Mouse (Mus musculus) hindbrain, embryonic 13.5 days (tissue): ENCODE data around the gene Styk1. TPM values are rescaled to one million over a fixed set of nuclear protein-coding genes. Genes with fewer than 3 reads are reported as not detected.

Experiments
- ATAC-seq: fragments of 200-750 bp; cut with Nextera tagmentation; 2 replicates; pipeline ENCODE4 v1.8.0; 2017; ENCODE audit warnings: moderate TSS enrichment; ENCODE audit not compliant: low FRiP score
- H3K27ac ChIP-seq: fragments of 300-500 bp; sonication (generic); 2 replicates; pipeline ENCODE4 v1.5.1; 2015; ENCODE audit warnings: inconsistent platforms, mild to moderate bottlenecking, moderate library complexity
- H3K27me3 ChIP-seq: fragments of 300-500 bp; sonication (generic); 2 replicates; pipeline ENCODE4 v1.6.1; 2015; ENCODE audit warnings: mild to moderate bottlenecking, inconsistent platforms
- H3K36me3 ChIP-seq: fragments of 300-500 bp; sonication (generic); 2 replicates; pipeline ENCODE4 v1.6.1; 2015; ENCODE audit warnings: mild to moderate bottlenecking, inconsistent platforms
- H3K4me1 ChIP-seq: fragments of 300-500 bp; sonication (generic); replicated peaks from 2 replicates; pipeline ENCODE4 v1.6.1; 2015; ENCODE audit warnings: inconsistent platforms
- H3K4me2 ChIP-seq: fragments of 300-500 bp; sonication (generic); 2 replicates; pipeline ENCODE4 v1.6.1; 2015; ENCODE audit warnings: inconsistent platforms, mild to moderate bottlenecking, moderate library complexity
- H3K4me3 ChIP-seq: fragments of 300-500 bp; sonication (generic); 2 replicates; pipeline ENCODE4 v1.5.1; 2015; ENCODE audit warnings: mild to moderate bottlenecking, inconsistent platforms
- H3K9ac ChIP-seq: fragments of 300-500 bp; sonication (generic); 2 replicates; pipeline ENCODE4 v1.6.1; 2015; ENCODE audit warnings: mild to moderate bottlenecking, inconsistent platforms
- H3K9me3 ChIP-seq: fragments of 300-500 bp; sonication (generic); 2 replicates; pipeline ENCODE4 v1.6.1; 2016; ENCODE audit warnings: inconsistent platforms
- WGBS: fragments of 180-500 bp; shearing (Covaris S2); methylation state at CpG from one replicate; pipeline ENCODE4 v1.1.7; 2015; 5-methylcytosine and 5-hydroxymethylcytosine counted together
- polyA plus RNA-seq: library from polyadenylated mRNA; unstranded; fragments of >200 nt; fragmentation: Nextera tagmentation; extraction: Ambion mirVana; gene quantifications from 2 replicates; pipeline ENCODE4 v1.2.1, GENCODE M21; 2015

The Styk1 gene
- polyA plus RNA-seq, 1 experiment from 2014 or later = 2.7 TPM

DNA sequence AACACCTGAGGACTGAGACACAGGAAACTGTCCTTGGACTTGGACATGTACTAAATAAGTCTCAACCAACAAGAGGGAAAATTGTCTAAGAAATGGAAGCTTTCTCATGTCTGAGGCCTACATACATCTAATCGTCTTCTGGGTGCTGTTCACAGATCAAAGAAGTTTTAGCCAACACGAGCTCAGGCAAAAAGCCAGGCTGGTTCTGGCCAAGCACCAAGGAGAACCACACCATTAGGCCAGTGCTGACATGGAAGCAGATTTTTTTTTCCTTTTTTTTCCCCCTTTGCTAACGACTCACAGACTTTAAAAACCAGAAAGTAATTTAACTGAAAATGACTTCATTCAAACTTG lies 29.6 kb upstream of the Styk1 start:
- no peak overlapping the region for H3K4me2 ChIP-seq
- WGBS = 70% methylated on average over 3 of the region's 3 CpGs
- H3K9ac ChIP-seq = no peak overlapping the region
- no peak for ATAC-seq
- no peak overlapping the region for H3K27ac ChIP-seq
- no peaks in the 10 kb centered on the region for H3K9me3 ChIP-seq
- H3K27me3 ChIP-seq = no peaks in the 10 kb centered on the region
- peaks cover 29% of the 10 kb centered on the region for H3K4me1 ChIP-seq
- H3K36me3 ChIP-seq = peaks cover 22% of the 10 kb centered on the region
- no peak overlapping the region for H3K4me3 ChIP-seq

DNA sequence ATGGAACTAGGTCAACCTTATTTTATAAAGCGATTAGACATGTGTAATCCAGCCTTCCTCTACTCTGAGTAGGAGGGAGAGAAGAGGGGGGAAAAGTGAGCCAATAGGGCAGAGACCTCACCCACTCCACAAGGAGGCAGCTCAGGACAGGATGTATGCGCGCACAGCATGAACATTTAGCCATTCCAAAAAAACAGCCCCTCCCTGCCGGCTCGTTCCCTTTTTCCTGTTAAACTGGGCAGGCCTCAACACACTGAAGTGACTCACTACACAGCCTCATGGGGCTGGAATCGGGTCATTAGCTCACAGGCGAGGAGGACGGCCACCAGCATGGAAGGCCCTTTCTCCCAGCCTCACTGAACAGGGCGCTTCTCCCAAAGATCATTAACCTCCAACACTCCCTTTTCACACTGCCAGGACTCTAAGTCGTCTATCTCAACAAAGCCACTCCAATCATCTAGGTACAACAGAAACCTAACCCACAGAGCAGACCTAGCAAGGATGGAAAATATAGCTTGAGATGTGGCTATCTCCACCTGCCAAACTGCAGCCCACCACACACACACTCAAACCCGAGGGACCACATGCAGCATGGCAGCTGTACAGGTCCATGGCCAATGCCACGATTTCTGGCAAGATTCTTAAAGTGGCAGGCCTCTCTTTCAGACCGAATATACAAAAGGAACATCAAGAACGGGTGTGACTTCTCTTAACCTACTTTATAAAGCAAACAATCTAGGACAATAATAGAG lies 29.0 kb upstream of the Styk1 start:
- H3K27ac ChIP-seq = 0 out of 2 replicates have a peak overlapping the region, but pooled peaks have one; percentile 18
- peaks cover 27% of the 10 kb centered on the region for H3K4me1 ChIP-seq
- ATAC-seq = peak; percentile 25; the same call in 1 of the 2 replicates
- WGBS = 51% methylated on average over 14 of the region's 14 CpGs
- no peaks in the 10 kb centered on the region for H3K27me3 ChIP-seq
- no peak overlapping the region for H3K4me2 ChIP-seq
- H3K9ac ChIP-seq = peak overlapping the region; percentile 15; the same call in 1 of the 2 replicates
- no peaks in the 10 kb centered on the region for H3K9me3 ChIP-seq
- H3K36me3 ChIP-seq = peaks cover 27% of the 10 kb centered on the region
- H3K4me3 ChIP-seq = no peak overlapping the region

DNA sequence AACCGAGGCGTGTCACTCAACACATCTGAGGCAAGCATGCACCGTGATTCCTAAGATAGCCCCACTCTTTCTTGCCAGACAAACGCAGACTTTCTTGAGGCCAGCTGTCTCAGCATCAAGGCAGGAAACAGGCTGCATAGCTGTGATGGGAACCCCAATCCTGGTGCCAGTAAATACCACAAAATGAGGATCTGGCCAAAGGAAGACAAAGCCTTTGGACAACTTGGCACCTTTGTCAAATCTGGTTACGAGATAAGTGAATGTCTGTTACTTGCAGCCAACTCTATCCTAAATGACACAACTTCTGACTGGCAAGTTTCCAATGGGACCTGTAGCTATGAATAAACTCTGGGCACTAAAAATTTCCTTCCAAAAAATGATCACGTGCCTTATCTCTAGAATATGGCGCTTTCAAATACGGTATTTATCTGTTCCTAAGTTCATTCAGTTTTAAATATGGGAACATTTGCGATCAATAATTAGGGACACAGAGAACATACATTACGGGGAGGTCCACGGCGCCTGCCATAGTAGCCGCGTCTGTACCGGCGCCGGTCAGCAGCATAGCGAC lies 25.5 kb upstream of the Styk1 start:
- Histone ChIP-seq H3K4me3 (no peak overlapping the region), H3K27me3 (no peaks in the 10 kb centered on the region), H3K9ac (no peak overlapping the region), H3K36me3 (peaks cover 53% of the 10 kb centered on the region), H3K9me3 (no peaks in the 10 kb centered on the region), H3K4me2 (no peak overlapping the region), H3K27ac (no peak overlapping the region), H3K4me1 (peaks cover 16% of the 10 kb centered on the region)
- 96% methylated on average over 18 of the region's 18 CpGs for WGBS
- no peak for ATAC-seq

- WGBS = 98% methylated on average over 5 of the region's 5 CpGs
- no peak overlapping the region for H3K9ac ChIP-seq
- H3K4me3 ChIP-seq = no peak overlapping the region
- peaks cover 67% of the 10 kb centered on the region for H3K36me3 ChIP-seq
- ATAC-seq = no peak
- H3K4me2 ChIP-seq = no peak overlapping the region
- H3K27me3 ChIP-seq = no peaks in the 10 kb centered on the region
- no peaks in the 10 kb centered on the region for H3K9me3 ChIP-seq
- H3K4me1 ChIP-seq = peaks cover 5% of the 10 kb centered on the region
- H3K27ac ChIP-seq = no peak overlapping the region
Measured at GRCm38 (mm10) chr6:131377378-131377777, 24.0 kb upstream of the Styk1 start.

DNA sequence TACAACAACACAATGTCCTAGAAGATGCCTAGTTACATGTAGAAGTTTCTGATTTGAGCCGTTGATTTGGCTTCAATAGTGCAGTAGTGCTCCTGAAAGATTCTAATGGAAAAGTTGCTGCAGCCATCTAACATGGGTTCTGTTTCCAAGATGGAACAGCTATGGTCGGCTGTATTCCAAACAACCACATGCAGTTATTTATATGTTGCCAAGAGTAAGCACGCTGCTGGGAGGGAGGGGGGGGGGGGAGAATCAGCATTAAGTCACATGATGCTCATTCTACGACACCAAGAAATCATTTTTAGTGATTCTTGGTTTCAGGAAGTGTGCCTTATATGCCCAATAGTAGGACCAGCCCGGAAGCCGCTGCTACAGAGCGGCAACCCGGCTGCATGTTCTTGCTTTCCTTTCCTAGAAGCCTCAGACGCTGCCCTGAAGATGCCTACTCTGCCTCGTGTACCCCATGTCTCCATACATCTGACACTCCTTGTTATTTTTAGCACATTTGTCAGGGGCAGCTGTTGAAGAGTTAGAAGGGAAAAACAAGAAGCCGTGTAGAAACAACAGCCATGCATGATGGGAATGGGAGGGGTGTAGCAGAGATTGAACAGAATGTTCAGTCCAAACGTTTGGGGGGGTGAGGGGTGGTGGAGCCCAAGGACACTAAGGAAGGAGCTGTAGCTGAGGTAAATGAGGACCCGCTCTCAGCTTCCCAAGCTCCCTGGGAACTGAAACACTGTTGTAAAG lies 21.4 kb upstream of the Styk1 start:
- 91% methylated on average over 13 of the region's 13 CpGs for WGBS
- H3K9ac ChIP-seq = no peak overlapping the region
- ATAC-seq = no peak
- no peaks in the 10 kb centered on the region for H3K9me3 ChIP-seq
- H3K36me3 ChIP-seq = peaks cover 68% of the 10 kb centered on the region
- no peak overlapping the region for H3K27ac ChIP-seq
- H3K4me3 ChIP-seq = no peak overlapping the region
- no peaks in the 10 kb centered on the region for H3K4me1 ChIP-seq
- H3K4me2 ChIP-seq = no peak overlapping the region
- no peaks in the 10 kb centered on the region for H3K27me3 ChIP-seq

DNA sequence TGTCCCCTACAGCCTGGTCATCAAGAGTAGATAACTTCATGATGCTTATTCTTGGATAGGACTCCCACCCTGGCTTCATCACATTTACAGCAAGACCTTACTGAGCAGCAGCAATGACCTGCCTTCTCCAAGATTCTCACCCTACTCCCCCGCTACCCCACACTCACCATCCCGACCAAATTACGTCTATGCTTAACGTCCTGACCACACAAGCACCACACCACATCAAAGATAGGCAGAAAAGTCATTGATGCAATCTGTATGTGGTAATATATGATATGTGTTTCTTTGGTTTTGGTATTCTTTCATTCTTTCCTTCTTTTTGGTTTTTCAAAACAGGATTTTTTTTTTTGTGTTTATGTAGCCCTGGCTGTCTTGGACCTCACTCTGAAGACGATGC lies 19.8 kb upstream of the Styk1 start:
- Histone ChIP-seq H3K9me3 (no peaks in the 10 kb centered on the region), H3K36me3 (peaks cover 66% of the 10 kb centered on the region), H3K9ac (no peak overlapping the region), H3K27me3 (no peaks in the 10 kb centered on the region), H3K27ac (no peak overlapping the region), H3K4me3 (no peak overlapping the region), H3K4me2 (no peak overlapping the region), H3K4me1 (no peaks in the 10 kb centered on the region)
- no peak for ATAC-seq
- WGBS = 95% methylated on average over 5 of the region's 5 CpGs

DNA sequence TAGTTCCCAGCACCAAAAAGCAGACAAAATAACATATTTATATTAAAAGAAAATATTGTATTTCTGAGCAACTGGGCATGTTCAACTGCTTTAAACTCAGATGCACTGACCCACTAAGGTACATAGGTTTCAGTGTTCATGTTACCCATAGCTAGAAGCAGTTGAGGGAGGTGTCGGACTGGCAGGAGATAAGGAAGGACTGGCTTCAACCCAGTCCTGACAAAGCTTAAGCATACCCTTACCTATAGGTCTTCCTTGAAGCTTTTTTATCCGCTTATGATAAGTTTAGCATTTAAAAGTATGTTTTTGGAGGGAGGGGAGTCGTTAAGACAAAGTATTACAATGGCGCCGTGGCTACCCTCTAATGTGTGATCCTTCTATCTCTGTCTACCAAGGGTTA lies 17.4 kb upstream of the Styk1 start:
- no peak for ATAC-seq
- H3K36me3 ChIP-seq = peaks cover 61% of the 10 kb centered on the region
- 94% methylated on average over 5 of the region's 5 CpGs for WGBS

DNA sequence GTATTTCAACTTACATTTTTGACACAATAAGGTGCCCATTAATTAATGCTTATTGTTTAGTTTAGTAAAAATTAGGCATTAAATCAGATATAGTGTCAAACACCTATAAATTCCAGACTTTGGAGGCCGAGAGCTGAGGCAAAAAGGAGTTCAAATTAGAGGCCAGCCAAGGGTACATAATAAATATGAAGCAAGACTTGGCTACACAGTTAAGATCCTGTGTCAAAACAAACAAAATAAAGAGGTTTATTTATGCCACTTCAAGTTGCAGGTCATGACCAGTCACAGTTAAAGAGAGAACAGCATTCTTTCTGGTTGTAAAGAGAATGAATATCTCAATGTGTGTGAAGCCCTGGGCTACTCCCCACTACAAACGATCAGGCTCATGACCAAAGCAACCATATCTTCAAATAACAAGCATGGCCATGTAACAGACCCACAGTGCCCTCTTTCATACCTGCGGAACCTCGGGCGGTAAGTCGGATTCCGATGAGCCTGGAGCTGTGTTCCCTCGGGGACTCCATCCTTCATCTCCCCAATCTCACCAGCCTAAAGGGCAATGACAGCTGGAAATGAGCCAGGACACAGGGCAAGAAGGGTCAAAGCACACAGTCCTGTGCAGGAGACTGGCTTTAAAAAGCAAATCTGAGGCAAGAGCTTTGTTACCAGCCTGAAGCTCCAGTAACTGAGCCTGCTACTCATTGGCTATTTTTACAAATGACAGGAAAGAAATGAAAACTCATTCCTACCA lies 16.6 kb upstream of the Styk1 start:
- H3K36me3 ChIP-seq = peaks cover 60% of the 10 kb centered on the region
- H3K9me3 ChIP-seq = no peaks in the 10 kb centered on the region
- 77% methylated on average over 8 of the region's 8 CpGs for WGBS

More for the DNA sequence above, 17.4 kb upstream of the Styk1 start:
- no peaks in the 10 kb centered on the region for H3K27me3 ChIP-seq
- no peak overlapping the region for H3K27ac ChIP-seq
- H3K9ac ChIP-seq = no peak overlapping the region
- H3K9me3 ChIP-seq = no peaks in the 10 kb centered on the region
- no peaks in the 10 kb centered on the region for H3K4me1 ChIP-seq
- no peak overlapping the region for H3K4me2 ChIP-seq
- H3K4me3 ChIP-seq = no peak overlapping the region

GRCm38 (mm10) chr6:131367101-131367500 lies 13.7 kb upstream of the Styk1 start:
- Histone ChIP-seq H3K36me3 (peaks cover 53% of the 10 kb centered on the region), H3K4me3 (no peak overlapping the region), H3K9me3 (no peaks in the 10 kb centered on the region), H3K9ac (no peak overlapping the region), H3K27ac (no peak overlapping the region), H3K4me2 (no peak overlapping the region), H3K27me3 (no peaks in the 10 kb centered on the region), H3K4me1 (no peaks in the 10 kb centered on the region)
- 0 out of 2 replicates have a peak, but pooled peaks have one; percentile 41 for ATAC-seq
- WGBS = 54% methylated on average over 4 of the region's 4 CpGs

More for the DNA sequence above, 16.6 kb upstream of the Styk1 start:
- H3K27me3 ChIP-seq = no peaks in the 10 kb centered on the region
- no peak for ATAC-seq
- H3K9ac ChIP-seq = no peak overlapping the region
- H3K4me2 ChIP-seq = no peak overlapping the region
- H3K4me1 ChIP-seq = no peaks in the 10 kb centered on the region
- H3K4me3 ChIP-seq = no peak overlapping the region
- H3K27ac ChIP-seq = no peak overlapping the region

GRCm38 (mm10) chr6:131364353-131364752 lies 11.0 kb upstream of the Styk1 start:
- no peaks in the 10 kb centered on the region for H3K4me1 ChIP-seq
- no peak overlapping the region for H3K4me3 ChIP-seq
- peaks cover 43% of the 10 kb centered on the region for H3K36me3 ChIP-seq
- H3K9me3 ChIP-seq = no peaks in the 10 kb centered on the region
- no peak overlapping the region for H3K27ac ChIP-seq
- no peak overlapping the region for H3K4me2 ChIP-seq
- no peaks in the 10 kb centered on the region for H3K27me3 ChIP-seq
- no peak for ATAC-seq
- H3K9ac ChIP-seq = no peak overlapping the region
- 98% methylated on average over 2 of the region's 2 CpGs for WGBS

DNA sequence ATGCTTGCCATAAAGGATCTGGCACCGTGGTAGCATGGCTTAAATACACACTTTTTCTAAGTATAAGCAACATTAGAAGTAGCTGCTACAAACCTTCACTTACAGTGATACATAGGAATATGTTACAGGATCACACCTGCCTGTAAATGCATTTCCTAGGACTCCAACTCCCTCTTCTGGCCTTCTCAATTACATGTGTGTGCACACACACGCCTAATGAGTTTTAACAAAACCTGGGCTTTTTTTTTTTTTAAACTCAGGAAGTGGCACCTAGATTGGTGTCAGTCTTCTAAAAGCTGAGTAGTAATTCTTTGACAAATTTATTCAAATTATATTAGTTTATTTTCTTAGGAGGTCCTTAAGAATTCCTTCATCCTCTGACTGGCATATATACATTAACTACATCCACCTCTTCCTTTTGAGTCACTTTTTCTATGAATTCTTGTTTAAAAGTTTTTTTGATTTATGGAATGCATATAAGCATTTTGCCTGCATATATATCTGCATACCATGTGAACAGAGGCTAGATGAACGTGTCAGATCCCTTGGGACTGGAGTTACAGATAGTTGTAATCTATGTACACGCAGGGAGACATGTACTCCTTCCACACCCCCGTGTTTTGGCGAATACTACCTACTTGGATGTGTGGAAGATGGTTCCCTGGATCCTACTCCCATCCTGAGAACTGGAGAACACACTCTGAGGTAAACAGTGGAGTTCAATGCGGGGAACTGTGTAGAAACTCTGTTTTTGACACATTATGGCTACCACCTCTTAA lies 9.8 kb upstream of the Styk1 start:
- WGBS = 89% methylated on average over 7 of the region's 7 CpGs
- Histone ChIP-seq H3K4me2 (no peak overlapping the region), H3K27me3 (no peaks in the 10 kb centered on the region), H3K36me3 (peaks cover 35% of the 10 kb centered on the region), H3K4me1 (no peaks in the 10 kb centered on the region), H3K4me3 (no peak overlapping the region), H3K9me3 (no peaks in the 10 kb centered on the region), H3K27ac (no peak overlapping the region), H3K9ac (no peak overlapping the region)
- no peak for ATAC-seq
